Mouse (Mus musculus) mouse embryonic stem cell (cell line): ENCODE data around the gene Olfr70.

Source experiments
- in situ Hi-C, 2 experiments: fragments of 300-500 bp; cut with MboI; formaldehyde crosslinking; loops; 1 replicate in 1 of 2; 3 replicates in 1 of 2; pipeline ENCODE4 v1.14.3; 2019 to 2020; ENCODE audit warnings: low sequenced_read_pairs in 2 of 2, low pct_unique_long_range_greater_than_20kb in 1 of 2, mixed read lengths in 1 of 2; ENCODE audit not compliant: unreplicated experiment in 1 of 2

Gene Olfr70

GRCm38 (mm10) chr4:43669428-43669794 is 31.2 kb downstream of the Olfr70 start:
- in situ Hi-C loops, result no loop called here

GRCm38 (mm10) chr4:43668782-43669427 is 31.7 kb downstream of the Olfr70 start, which contains the start of the genes Tmem8b and Fam221b:
TSS of gene Tmem8b (plus strand) at chr4:43668971.
TSS of gene Fam221b (minus strand) at chr4:43669145.
- in situ Hi-C loops, result no loop called here

- in situ Hi-C loops, result no loop called here
Observed at GRCm38 (mm10) chr4:43666412-43666811, 34.2 kb downstream of the Olfr70 start.

GRCm38 (mm10) chr4:43657146-43657545 is 43.5 kb downstream of the Olfr70 start:
- in situ Hi-C loops, result no loop called here

- in situ Hi-C loops, result no loop called here
Observed at GRCm38 (mm10) chr4:43656339-43657109, 44.1 kb downstream of the Olfr70 start, which contains the start of gene Hint2. TSS of gene Hint2 (minus strand) at chr4:43656466.

GRCm38 (mm10) chr4:43655656-43656338 is 44.8 kb downstream of the Olfr70 start:
- in situ Hi-C loops, result no loop called here

- in situ Hi-C loops, result no loop called here
Observed at GRCm38 (mm10) chr4:43653161-43654015, 47.2 kb downstream of the Olfr70 start, which contains the start of gene Spag8. TSS of gene Spag8 (minus strand) at chr4:43653594.

GRCm38 (mm10) chr4:43652726-43653125 is 47.9 kb downstream of the Olfr70 start:
- in situ Hi-C loops, result no loop called here

GRCm38 (mm10) chr4:43649783-43650182 is 50.8 kb downstream of the Olfr70 start:
- in situ Hi-C loops, result no loop called here
